Mouse (Mus musculus) ES-CJ7 (cell line): ENCODE data around the gene Psmg3.

Experiments used
- DNase-seq: peaks from one replicate; pipeline ENCODE4 v3.0.0; 2011; ENCODE audit warnings: low read depth, low spot score

Gene Psmg3

DNA sequence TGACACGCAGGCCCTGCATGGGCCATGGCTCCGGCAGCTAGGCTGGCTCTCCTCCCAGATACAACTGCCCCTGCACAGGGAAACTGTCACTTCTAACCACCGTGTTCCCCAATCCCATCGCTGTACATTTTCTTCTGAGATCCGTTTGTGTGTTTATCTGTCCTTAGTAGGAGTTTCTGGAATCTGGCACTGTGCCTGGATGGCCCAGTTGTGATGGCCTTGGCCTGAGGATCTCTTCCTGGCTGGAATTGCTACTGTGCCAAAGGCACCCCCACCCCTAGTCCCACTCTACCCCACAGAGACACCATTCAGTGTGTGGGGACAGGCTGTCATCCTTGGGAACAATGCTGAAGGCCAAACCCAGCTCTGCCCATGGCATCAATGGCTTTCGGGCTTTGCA lies 10.7 kb downstream of the Psmg3 start:
- DNase-seq, result no peak

DNA sequence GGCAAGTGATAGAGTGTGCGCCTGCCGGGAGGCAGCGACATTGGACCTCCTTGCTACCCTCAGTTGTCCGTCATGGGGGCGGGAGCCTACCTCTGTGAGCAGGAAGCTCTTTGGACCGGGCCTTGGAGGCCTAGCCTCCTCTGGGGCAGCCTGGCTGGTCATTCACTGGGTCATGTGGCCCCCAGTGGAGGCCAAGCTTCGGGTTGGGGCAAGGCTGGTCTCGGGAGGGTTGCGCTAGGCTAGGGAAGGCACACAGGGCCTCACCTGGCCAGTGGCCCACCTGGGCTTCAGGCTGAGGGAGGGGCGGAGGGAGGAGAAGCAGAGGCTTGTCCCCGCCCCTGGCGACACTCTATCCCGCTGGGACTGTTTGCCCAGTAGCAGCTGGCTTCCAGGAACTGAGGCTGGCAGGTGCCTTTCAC lies 12.7 kb downstream of the Psmg3 start:
- DNase-seq, result no peak

DNA sequence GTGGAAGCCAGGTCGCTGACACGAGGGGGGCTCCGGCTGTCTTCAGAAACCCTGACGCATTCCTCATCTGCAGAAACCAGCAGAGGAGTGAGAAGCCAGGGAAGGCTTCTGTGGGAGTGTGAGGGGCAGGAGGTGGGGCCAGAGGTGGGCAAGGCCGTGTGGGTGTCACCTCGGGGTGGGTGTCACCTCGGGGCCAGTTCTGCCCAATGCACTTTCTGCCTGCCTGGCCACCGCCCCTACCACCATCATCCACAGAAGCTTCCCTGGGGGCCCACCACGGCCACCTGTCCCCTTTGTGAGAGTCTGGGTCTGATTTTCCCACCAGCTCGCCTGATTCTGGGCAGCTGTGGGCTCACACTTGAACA lies 13.6 kb downstream of the Psmg3 start:
- DNase-seq, result no peak

DNA sequence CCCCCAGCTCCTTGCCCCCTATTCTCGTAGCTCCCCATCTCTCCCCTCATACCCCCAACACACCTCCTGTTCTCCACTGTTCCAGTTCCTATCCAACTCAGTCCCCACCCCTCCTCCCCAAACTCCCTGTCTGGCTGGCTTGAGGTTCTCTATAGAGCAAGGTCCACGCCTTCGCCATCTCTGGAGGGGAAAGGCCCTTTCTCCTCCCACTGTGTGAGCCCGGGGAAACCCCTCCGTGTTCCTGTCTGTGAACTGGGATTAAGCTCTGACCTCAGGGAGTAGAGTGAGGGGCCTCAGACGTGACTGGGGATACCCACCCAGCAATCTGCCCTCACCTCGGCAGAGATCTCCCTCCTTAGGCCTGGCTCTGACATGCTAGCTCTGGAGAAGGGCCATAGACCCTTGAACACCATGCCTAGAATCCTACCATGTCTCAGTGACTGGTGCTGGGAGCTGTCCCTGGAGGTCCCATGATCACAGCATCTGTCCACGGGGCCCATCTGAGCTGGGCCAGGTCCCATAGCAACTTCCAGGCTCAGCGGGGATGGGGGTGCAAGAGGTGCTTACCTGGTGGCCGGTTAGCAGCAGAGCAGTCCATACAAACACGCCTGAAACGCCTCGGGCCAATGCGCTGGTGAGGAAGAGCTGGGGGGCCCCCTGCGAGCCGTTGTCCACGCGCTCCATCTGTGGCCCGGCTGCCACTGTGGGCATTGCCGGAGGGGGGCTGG lies 14.1 kb downstream of the Psmg3 start:
- DNase-seq, result no peak

DNA sequence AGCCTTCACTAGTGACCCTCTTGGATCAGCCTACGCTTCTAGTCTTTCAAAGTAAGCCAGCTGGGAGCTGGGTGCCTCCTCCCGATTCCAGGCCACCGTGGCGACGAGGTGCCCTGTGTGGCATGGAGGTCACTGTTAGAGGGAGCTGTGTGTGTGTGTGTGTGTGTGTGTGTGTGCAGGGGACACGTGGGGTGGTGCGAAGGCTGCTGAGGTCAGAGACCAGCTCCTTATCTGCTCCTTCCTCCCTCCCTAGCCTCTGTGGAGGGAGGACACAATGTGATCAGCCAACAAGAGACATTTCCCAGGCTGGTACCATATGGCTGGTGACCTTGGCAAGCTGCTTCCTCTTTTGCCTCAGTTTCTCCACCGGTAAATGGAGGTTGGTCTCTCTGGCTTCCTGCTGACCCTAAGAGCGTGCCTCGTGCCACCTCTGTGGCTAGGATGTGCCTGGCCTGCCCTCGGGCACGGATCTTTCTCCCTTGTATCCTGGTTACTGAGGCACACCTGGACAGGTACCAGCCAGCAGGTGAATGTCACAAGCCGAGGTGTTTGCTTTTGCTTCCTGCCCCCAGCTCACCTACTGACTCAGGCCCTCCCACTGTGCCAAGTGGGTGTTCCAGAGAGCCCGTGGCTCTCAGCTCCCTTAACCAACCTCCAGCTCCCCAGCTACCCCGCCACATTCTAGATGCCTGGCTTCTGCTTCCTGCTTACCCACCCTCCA lies 14.8 kb downstream of the Psmg3 start:
- no peak for DNase-seq

DNA sequence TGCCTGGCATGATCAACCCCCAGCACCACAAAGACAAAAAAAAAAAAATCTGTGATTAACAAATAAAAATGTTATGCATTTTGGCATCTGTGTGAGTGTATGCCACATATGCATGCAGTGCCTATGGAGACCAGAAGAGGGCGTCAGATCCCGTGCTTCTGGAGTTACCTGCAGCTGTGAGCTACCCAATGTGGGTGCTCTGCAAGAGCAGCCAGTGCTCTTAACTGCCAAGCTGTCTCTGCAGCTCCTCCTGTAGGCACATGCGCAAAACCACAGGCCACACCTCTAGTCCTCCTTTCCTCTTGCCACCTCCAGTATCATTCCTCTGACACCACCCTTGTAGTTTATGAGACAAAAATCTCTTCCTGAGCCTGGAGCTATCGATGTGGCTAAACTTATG lies 17.3 kb downstream of the Psmg3 start:
- DNase-seq, result peak; percentile 84

DNA sequence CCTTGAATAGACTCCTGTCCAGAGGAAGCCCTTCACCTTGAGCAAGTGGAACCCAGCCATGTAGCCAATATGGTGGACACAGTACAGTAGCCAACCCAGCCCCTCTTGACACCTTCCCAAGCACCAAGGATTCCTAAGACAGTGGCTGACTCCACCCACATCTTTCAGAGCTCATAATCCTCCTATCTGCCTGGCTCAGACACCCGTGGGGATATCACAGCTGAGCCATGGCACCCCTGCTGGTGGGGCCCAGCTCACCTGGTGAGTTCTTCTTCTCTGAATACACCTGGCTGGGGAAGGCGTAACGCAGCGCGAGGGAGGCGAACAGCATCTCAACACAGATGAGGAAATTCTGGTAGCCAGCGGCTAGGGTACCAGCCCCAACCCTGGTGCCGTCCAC lies 20.8 kb downstream of the Psmg3 start:
- no peak for DNase-seq

DNA sequence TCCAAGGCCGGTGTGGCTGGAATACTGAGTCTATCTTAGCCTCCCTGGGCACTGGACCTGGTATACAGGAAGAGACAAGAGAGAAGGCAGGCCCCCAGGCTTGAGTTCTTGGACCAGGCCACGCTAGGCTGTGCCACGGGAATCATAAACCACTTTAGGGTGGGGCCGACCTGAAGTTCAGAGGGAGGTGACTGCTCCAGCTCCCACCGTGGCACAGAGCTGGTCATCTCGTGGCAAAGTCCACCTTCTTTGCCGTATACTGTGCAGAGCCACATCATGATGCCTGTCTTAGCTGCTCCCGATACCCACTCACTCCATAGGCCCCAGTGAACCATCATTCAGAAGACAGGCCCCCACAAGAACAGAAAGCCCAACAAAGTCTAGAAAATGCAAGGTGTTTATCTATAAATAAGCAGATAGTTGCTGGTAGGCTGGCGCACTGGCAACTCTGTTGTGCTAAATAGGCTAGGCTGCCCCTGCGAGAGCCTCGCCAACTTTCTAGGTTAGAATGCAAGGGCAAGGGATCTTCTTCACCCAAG lies 22.0 kb downstream of the Psmg3 start:
- DNase-seq, result no peak

DNA sequence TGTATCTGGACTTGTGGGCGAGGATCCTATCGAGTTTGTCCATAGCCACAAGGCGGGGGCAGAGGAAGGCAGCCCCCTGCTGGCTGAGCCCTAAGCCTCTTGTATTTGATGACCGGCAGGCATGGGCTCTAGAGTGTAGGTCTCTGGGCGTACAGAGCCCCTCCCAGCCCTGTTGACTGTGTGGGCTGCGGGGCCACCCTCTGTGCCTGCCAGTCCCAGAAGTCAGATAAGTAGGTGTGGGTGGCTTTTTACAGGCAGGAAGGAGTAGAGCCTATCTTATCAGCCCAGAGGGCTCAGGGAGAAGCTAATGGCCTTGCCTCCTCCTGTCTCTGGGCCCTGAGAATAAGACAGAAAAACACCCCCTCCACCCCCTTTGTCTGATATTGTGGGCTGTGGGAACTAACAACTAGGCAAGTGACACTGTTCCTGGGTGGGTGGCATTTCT lies 22.6 kb downstream of the Psmg3 start:
- DNase-seq, result no peak

DNA sequence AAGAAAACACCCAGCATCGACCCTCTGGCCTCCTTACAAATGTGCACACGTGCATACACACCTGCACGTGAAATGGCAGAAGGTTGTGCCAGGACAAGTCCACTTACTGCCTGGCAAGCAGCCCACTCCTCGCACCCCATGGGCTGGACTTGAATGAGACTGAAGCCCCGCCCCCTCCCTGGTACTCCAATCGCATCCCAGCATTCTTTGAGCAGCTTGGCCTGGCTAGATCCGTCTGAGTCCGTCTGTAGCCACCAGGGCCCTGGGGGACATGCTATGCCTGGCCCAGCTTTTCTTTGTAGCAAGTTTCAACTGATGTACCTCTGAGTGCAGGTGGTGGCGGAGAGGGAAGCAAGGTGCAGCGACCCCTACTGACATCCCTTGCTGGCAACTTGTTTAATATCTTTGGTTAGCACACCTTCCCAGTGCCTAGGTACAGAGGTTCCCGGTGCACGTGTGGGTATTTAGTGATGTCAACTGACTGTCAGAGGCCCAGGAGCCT lies 23.0 kb downstream of the Psmg3 start:
- peak; percentile 72 for DNase-seq

DNA sequence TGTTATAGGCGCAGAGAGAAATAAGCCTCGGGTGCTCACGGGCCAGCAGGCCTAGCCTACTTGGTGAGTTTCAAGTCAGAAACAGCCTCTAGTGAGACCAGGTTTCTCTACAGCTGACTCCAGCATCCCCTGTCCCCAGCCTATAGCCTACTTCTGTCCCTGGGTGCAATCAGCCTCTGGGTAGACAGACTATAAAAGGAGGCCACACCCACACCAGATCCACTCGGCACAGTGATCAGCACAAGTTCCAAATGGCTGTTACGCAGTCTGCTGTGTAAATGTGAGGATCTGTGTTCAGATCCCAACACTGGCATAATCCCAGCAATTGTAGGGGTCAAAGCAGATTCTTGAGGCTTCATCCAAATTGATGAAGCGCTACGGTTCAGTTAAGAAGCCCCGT lies 23.5 kb downstream of the Psmg3 start:
- no peak for DNase-seq

DNA sequence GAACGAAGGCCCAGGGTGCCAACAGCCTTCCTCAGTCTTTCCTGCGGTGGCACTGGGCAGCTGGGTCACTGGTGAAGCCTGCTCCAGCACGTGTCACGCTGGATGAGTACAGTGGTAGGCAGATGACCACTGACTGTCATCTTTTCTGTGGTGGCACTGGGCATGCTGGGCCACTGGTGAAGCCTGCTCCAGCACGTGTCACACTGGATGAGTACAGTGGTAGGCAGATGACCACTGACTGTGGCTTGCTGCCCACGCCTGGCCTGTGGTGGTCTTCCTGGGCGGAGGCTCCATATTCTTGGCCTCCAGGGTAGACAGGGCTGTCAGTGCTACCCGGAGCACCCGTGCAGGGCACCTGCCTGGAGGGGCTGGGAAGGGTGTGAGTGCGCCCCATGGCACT lies 24.8 kb downstream of the Psmg3 start:
- no peak for DNase-seq

DNA sequence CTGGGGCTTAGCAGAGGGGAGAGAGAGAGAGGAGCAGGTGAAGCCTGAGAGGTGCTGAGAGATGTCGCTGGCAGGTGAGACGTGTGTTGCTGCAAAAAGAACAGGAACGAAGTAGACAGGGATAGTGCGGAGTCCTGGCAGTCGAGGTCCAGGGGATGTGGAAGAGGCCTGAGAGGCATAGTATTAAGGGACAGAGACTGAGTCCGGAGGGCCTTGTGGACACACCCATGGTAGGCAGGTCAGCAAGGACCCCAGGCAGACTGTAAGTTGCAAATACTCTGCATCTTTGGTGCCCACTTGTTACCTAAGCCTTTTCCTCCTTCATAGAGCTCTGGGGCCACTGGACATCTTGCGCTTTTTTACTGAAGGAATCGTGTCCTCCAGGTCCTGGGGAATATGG lies 25.5 kb downstream of the Psmg3 start:
- DNase-seq, result no peak

DNA sequence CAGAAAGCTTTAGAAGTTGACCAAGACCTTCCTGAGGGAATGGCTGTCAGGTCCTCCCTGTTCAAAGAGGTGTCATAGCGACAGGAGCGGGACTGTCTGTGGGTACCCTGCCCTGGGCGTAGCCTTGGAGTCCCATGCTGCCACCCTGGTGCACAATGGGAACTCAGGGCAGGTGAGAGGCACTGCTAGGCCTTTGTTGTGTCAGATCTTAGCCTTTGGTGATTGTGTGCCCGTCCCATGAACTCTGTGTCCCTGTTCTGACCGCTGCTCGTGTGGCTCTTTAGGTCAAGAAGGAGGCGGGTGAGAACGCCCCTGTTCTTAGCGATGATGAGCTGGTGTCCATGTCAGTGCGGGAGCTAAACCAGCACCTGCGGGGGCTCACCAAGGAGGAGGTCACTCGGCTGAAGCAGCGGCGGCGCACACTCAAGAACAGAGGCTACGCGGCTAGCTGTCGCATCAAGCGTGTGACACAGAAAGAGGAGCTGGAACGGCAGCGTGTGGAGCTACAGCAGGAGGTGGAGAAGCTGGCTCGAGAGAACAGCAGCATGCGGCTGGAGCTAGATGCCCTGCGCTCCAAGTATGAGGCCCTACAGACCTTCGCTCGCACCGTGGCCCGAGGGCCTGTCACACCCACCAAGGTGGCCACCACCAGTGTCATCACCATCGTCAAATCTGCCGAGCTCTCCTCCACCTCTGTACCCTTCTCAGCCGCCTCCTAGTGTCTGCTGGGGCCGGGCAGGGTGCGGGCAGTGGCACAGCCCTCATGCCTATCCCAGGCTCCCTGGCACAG lies 26.7 kb downstream of the Psmg3 start:
- no peak for DNase-seq

DNA sequence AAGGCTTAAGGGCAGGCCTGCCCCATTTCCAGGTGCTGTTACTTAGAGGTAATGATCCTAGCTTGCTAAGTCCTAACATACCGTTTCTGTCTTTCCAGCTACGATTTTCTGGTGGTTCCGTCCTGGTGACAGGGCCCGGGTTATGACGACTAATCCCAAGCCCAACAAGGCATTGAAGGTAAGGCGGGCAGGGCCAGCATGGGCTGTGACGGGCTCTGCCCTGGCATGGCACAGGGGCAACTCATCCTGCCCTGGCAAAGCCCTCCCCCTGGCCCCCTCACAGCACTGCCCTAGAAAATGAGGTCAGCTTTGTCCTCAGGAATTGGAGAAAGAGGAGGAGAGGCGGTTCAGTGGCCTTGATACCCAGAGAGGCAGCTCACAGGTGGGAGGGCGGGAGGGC lies 27.6 kb downstream of the Psmg3 start:
- DNase-seq, result no peak

DNA sequence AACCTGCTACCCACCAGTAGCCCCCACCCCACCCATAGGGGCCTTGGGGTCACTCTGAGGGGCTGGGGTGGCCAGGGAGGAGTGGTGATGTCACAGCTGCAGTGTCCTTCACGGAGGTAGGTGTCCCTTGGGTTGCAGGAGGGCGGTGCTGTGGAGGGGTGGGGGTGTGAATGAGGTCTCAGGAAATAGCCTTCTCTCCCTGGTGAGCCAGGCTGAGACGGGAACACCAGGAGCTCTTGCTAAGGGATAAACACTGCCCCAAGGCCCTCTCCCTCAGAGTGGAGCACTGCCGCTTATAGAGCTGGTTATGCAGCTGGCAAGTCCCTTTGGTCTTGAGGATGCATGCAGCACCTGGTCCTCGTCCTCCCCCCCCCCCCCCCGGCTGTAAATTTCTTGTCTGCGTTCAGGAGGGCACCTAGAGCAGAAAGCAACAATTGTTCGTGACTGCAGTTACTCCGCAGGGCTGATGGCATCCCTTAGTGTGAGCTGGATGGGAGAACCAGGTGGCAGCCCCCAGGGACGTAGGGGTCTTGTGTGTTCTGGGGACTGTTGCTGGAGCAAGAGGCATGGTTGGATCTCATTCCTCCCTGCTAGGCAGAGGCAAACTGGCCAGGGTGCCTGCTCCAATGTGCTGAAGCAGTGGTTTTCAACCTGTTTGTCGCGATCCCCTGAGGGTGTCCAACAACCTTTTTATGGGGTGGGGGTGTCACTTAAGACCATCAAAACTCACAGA lies 28.4 kb downstream of the Psmg3 start:
- no peak for DNase-seq

DNA sequence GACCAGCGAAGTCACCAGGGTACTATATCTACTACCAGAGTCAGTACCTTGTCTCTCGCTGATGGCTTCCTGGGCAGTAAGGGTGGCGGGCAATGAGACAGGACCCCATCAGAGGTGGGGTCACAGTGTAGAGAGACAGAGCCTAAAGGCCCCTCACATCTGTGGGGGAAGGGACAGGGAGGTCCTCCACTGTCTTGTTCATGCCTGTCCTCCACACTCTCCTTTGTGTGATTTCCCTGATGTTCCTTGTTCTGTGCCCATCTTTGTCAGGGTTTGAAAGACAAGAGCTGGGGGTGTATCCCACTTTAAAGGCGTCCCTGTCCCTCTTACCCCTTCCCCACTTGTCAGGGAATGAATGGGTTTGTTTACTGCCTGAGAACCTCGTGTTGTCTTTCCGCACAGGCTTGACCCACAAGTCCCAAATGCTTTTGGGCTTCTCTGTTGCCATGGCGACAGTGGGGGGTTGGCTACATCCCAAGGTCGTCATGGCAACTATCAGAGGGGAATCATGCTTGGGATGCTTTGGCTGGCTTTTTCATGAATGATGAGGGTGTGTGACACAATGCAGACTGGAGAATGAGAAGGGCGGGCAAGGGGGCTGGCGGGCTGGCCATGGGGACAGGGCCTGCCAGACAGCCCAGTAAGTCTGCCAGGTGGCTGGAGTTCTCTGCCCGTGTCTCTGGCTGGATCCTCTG lies 29.1 kb downstream of the Psmg3 start:
- DNase-seq, result peak; percentile 45

DNA sequence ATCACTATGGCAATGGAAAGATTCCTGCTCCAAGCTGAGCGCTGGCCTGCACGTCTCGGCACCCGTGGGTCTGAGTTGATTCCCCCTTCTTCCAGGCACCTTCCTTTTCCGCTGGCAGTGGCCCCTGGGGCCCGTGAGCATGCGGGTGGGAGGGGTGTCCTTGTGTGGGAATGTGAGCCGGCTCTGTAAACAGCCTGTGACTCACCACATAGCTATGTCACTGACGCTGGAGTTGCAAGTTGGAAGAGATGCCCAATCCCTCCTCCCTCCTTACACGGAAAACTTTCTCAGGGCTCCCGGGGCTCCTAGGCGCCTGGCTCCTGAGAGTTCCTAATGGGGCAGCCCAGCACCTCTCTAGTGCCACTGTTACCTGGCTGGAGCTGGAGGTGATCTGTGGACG lies 29.8 kb downstream of the Psmg3 start:
- no peak for DNase-seq

DNA sequence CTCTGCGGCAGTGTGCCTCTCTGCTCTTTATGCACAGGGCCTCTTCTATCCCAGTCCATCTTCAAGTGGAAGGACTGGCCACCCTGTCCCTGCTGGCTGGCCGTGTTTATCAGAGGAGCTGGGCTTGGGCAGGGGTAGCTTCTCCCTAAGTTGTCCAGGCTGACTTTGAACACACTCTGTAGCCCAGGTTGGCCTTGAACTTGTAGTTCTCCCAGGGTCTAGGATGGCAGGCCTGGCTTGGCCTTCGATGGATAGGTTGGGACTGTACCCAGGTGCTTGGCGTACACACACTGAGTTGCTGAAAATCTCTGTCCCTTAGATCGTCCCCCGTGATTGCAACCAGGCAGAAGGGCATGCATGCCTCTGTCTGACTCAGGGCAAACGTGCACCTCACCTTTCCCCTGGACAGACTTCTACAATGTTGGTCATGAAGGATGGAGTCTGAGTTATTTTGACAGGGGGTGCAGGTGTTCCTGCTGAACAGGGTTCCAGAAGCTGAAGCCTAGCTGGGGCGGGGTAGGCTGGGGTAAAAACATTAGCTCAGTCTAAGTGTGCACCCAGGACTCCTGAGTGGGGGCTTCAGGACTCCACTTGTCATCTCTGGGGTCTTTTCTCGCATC lies 30.6 kb downstream of the Psmg3 start:
- DNase-seq, result no peak

DNA sequence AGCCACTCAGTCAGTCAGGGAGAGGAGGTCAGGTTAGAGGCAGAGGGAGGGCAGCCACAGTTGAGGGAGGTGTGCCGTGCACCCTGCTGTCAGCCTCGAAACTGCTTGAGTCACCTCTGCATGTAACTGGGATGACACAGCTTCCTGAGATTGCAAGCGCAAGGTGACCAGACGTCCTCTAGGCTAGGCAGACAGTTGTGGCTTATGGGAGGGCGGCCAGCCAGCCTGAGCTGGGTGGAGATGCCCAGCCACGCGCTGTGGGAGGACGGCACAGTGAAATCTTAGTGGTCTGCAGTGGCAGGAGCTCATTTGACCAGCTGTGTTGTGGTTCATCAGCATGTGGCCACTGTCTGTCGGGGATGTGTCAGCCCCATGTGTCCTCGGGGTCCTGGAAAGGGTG lies 31.7 kb downstream of the Psmg3 start:
- no peak for DNase-seq
